Comparison of ENCODE assay signal across 8 mouse cellular contexts in genomic region chr10:71284511-71285125, GRCm38 (mm10). TPM values are rescaled to one million over a fixed set of nuclear protein-coding genes. Genes with fewer than 3 reads are reported as not detected.
DNase-seq lines count a peak whose midpoint lies in the region; ATAC-seq and TF ChIP-seq lines count a peak whose summit lies in the region.

No protein-coding gene starts in this region.

- no peak for TF ChIP-seq POLR2A in embryonic fibroblast, embryonic 13.5 days (IDR thresholded peaks at IDR 0.05; ENCODE audit: low read depth, low read length)

- intact Hi-C loops in heart, postnatal 10 days (cut with DNase I), result loop anchor here (2.0 kb wide), 1 partner anchor 48 kb away; no protein-coding TSS in a partner anchor

- peak; percentile 57 for DNase-seq in lung, embryonic 14.5 days
- DNase-seq in lung, postnatal 4 days, result no peak
- DNase-seq in NIH3T3 (ENCODE audit: low read depth) (peak; percentile 36), adipocyte (ENCODE audit: low spot score) (no peak)
- peak; percentile 47 to 62 for DNase-seq in heart, postnatal 10 days
- no peak for DNase-seq in liver, embryonic 13.5 days
- DNase-seq in retina, postnatal 7 days (ENCODE audit: low read depth, low spot score), result peak; percentile 2

- under 1% methylated on average over 41 of the region's 41 CpGs for WGBS in lung, embryonic 14.5 days
- under 1% methylated on average over 41 of the region's 41 CpGs for WGBS in liver, embryonic 13.5 days (ENCODE audit: insufficient replicate concordance)

- H3K4me1 ChIP-seq in lung, embryonic 14.5 days (ENCODE audit: insufficient read depth), result 0 out of 2 replicates have a peak, but pooled peaks cover 4% of the 10 kb centered on the region
- no peaks in the 10 kb centered on the region for H3K4me1 ChIP-seq in embryonic fibroblast, embryonic 13.5 days (ENCODE audit: control insufficient read depth, insufficient read depth, low read length)
- peaks cover 11% of the 10 kb centered on the region for H3K4me1 ChIP-seq in liver, embryonic 13.5 days (replicated peaks)

- H3K4me3 ChIP-seq in lung, embryonic 14.5 days (ENCODE audit: low read depth, low read length), result peak overlapping the region; percentile 93
- H3K4me3 ChIP-seq in embryonic fibroblast, embryonic 13.5 days (ENCODE audit: insufficient read depth, low read length), result peak overlapping the region; percentile 81
- H3K4me3 ChIP-seq in liver, embryonic 13.5 days (replicated peaks), result peak overlapping the region; percentile 74

- peak; percentile 83 for ATAC-seq in lung, embryonic 14.5 days (ENCODE audit: insufficient read depth)
- ATAC-seq in liver, embryonic 13.5 days (ENCODE audit: low read depth), result peak; percentile 61

- H3K4me2 ChIP-seq in lung, embryonic 14.5 days, result peak overlapping the region; percentile 75
- H3K4me2 ChIP-seq in liver, embryonic 13.5 days, result peak overlapping the region; percentile 79

- H3K9ac ChIP-seq in lung, embryonic 14.5 days, result peak overlapping the region; percentile 91
- H3K9ac ChIP-seq in liver, embryonic 13.5 days, result peak overlapping the region; percentile 71

- H3K36me3 ChIP-seq in lung, embryonic 14.5 days (ENCODE audit: insufficient read depth), result 0 out of 2 replicates have a peak, but pooled peaks cover 3% of the 10 kb centered on the region
- H3K36me3 ChIP-seq in liver, embryonic 13.5 days, result no peaks in the 10 kb centered on the region

- no peaks in the 10 kb centered on the region for H3K27me3 ChIP-seq in lung, embryonic 14.5 days (ENCODE audit: insufficient read depth, low read length)
- H3K27me3 ChIP-seq in liver, embryonic 13.5 days, result peaks cover 22% of the 10 kb centered on the region; the same call in 1 of the 2 replicates

- TF ChIP-seq CTCF in lung, embryonic 14.5 days (IDR thresholded peaks at IDR 0.05; ENCODE audit: low read depth), result no peak
- no peak for TF ChIP-seq CTCF in embryonic fibroblast, embryonic 13.5 days (IDR thresholded peaks at IDR 0.05; ENCODE audit: borderline replicate concordance, insufficient read depth, low read length)

- no peaks in the 10 kb centered on the region for H3K9me3 ChIP-seq in lung, embryonic 14.5 days (ENCODE audit: low read depth, low read length)
- no peaks in the 10 kb centered on the region for H3K9me3 ChIP-seq in liver, embryonic 13.5 days (replicated peaks)

- peak overlapping the region; percentile 50; the same call in 1 of the 2 replicates for H3K27ac ChIP-seq in lung, embryonic 14.5 days (ENCODE audit: low read depth)
- no peak overlapping the region for H3K27ac ChIP-seq in embryonic fibroblast, embryonic 13.5 days (ENCODE audit: insufficient read depth, low read length)
- no peak overlapping the region for H3K27ac ChIP-seq in liver, embryonic 13.5 days

RNA-seq across cellular contexts. Expression of gene Ube2d1, which starts 0.4 kb away (rescaled TPM):
- 71.6 and 74.1 TPM in 2 replicates for polyA plus RNA-seq in lung, embryonic 14.5 days (2014; fragmentation: Nextera tagmentation; extraction: Ambion mirVana)
- 56.3 and 61.8 TPM in 2 replicates for polyA plus RNA-seq in embryonic fibroblast, embryonic 13.5 days (2011; ENCODE audit: insufficient read length, low read depth, missing spikeins)
- 10 to 100 TPM; 40.9 to 47.6 TPM for total RNA-seq in heart, postnatal 10 days (2021)
- 7.8 and 9.8 TPM in 2 replicates for polyA plus RNA-seq in liver, embryonic 13.5 days (2015; fragmentation: Nextera tagmentation; extraction: Ambion mirVana)

RNA-seq across cellular contexts. Expression of gene Tfam, which starts 46.5 kb away (rescaled TPM):
- polyA plus RNA-seq in lung, embryonic 14.5 days (2014; fragmentation: Nextera tagmentation; extraction: Ambion mirVana), result 71.3 and 71.7 TPM in 2 replicates
- 35.8 and 43.6 TPM in 2 replicates for polyA plus RNA-seq in embryonic fibroblast, embryonic 13.5 days (2011; ENCODE audit: insufficient read length, low read depth, missing spikeins)
- 10 to 100 TPM; 52.3 to 58.0 TPM for total RNA-seq in heart, postnatal 10 days (2021)
- 54.8 and 65.0 TPM in 2 replicates for polyA plus RNA-seq in liver, embryonic 13.5 days (2015; fragmentation: Nextera tagmentation; extraction: Ambion mirVana)

Comparison
In these comparisons a context has a peak if more than half of its experiments do, and no peak if none do; other contexts are left out.
1. DNase-seq: peak in lung, embryonic 14.5 days (single experiment), NIH3T3 (single experiment), heart, postnatal 10 days (2 of 2) and retina, postnatal 7 days (single experiment); none in lung, postnatal 4 days (0 of 2), liver, embryonic 13.5 days (single experiment) and adipocyte (single experiment).
2. Peak in every context shown above with its lines, with median percentiles within 50 percentile points of each other: H3K4me3 ChIP-seq.